9 mouse cellular contexts compared by ENCODE assay signal in the genomic region with DNA sequence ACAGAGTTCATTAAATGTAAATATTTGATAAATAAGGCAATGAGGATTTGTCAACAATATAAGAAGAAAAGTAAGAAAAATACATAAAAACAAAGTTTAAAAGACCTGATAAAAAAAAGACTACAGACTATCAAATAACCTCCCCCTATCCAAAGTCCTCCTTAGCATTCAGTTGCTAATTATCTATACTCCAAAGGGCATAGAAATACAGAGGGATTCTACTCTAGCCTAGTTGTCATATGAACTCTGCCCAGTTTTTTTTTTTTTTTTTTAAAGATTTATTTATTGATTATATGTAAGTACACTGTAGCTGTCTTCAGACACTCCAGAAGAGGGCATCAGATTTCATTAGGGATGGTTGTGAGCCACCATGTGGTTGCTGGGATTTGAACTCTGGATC. TPM values are rescaled to one million over a fixed set of nuclear protein-coding genes. Genes with fewer than 3 reads are reported as not detected.
DNase-seq lines count a peak whose midpoint lies in the region; ATAC-seq and TF ChIP-seq lines count a peak whose summit lies in the region.
"Not testable (repeated sequence)": the region's sequence is repeated elsewhere in the genome, so short reads cannot be mapped to it uniquely, and the experiment has no call there.
"Had no signal": no experiment of that assay in that cellular context is flagged by ENCODE, and none has a peak within 500 bp of the region (broad histone marks: within the 10 kb centered on the region; RNA-seq: fewer than 3 reads in every experiment).

No protein-coding gene starts in this region.

- H3K27me3 ChIP-seq in embryonic facial prominence, embryonic 11.5 days (ENCODE audit: control insufficient read depth, insufficient read depth, low read length); forebrain, embryonic 14.5 days (replicated peaks; ENCODE audit: control insufficient read depth, insufficient read depth, low read length); heart, embryonic 15.5 days; intestine, embryonic 14.5 days (replicated peaks; ENCODE audit: control insufficient read depth, insufficient read depth, low read length); limb, embryonic 11.5 days (ENCODE audit: control insufficient read depth, insufficient read depth, low read length); liver, postnatal 0 days (ENCODE audit: insufficient read depth, low read length); midbrain, embryonic 14.5 days (ENCODE audit: control insufficient read depth, insufficient read depth, low read length); stomach, embryonic 15.5 days (replicated peaks): not testable (repeated sequence)

- not testable (repeated sequence) for H3K36me3 ChIP-seq in embryonic facial prominence, embryonic 11.5 days (replicated peaks; ENCODE audit: control insufficient read depth, insufficient read depth, low read depth, low read length); forebrain, embryonic 14.5 days (ENCODE audit: control insufficient read depth, insufficient read depth, low read length); heart, embryonic 15.5 days; intestine, embryonic 14.5 days (ENCODE audit: control insufficient read depth, insufficient read depth, low read length); limb, embryonic 11.5 days (ENCODE audit: control insufficient read depth, insufficient read depth, low read length); liver, postnatal 0 days (replicated peaks; ENCODE audit: insufficient read depth, low read length); midbrain, embryonic 14.5 days (ENCODE audit: control insufficient read depth, insufficient read depth, low read length); stomach, embryonic 15.5 days

- TF ChIP-seq EP300 in liver, postnatal 0 days (IDR thresholded peaks at IDR 0.05; ENCODE audit: low read depth): not testable (repeated sequence)

- not testable (repeated sequence) for H3K27ac ChIP-seq in embryonic facial prominence, embryonic 11.5 days (replicated peaks; ENCODE audit: low read depth, low read length); forebrain, embryonic 14.5 days (ENCODE audit: low read depth, low read length); heart, embryonic 15.5 days; intestine, embryonic 14.5 days (ENCODE audit: low read depth); limb, embryonic 11.5 days (replicated peaks; ENCODE audit: low read depth, low read length); stomach, embryonic 15.5 days
- peak overlapping the region; percentile 52 for H3K27ac ChIP-seq in liver, postnatal 0 days (ENCODE audit: low read depth)
- H3K27ac ChIP-seq in midbrain, embryonic 14.5 days (replicated peaks; ENCODE audit: low read depth, low read length): peak overlapping the region; percentile 78; the same call in 1 of the 2 replicates

- H3K4me3 ChIP-seq in embryonic facial prominence, embryonic 11.5 days (ENCODE audit: low read depth, low read length): peak overlapping the region; percentile 88
- H3K4me3 ChIP-seq in forebrain, embryonic 14.5 days (ENCODE audit: low read depth, low read length): peak overlapping the region; percentile 93
- H3K4me3 ChIP-seq in heart, embryonic 15.5 days: peak overlapping the region; percentile 73
- peak overlapping the region; percentile 85 for H3K4me3 ChIP-seq in intestine, embryonic 14.5 days (ENCODE audit: low read depth, low read length)
- peak overlapping the region; percentile 97; the same call in 1 of the 2 replicates for H3K4me3 ChIP-seq in limb, embryonic 11.5 days (ENCODE audit: low read depth, low read length)
- H3K4me3 ChIP-seq in liver, postnatal 0 days (ENCODE audit: low read depth, low read length): peak overlapping the region; percentile 92
- peak overlapping the region; percentile 73 for H3K4me3 ChIP-seq in midbrain, embryonic 14.5 days (replicated peaks; ENCODE audit: low read depth, low read length)
- H3K4me3 ChIP-seq in stomach, embryonic 15.5 days (replicated peaks): peak overlapping the region; percentile 89; the same call in 1 of the 2 replicates

- not testable (repeated sequence) for DNase-seq in embryonic facial prominence, embryonic 11.5 days (ENCODE audit: low spot score); forebrain, embryonic 14.5 days (ENCODE audit: low spot score); intestine, embryonic 14.5 days (ENCODE audit: low spot score); limb, embryonic 11.5 days (ENCODE audit: low spot score); liver, postnatal 0 days; midbrain, embryonic 14.5 days

- not testable (repeated sequence) for H3K9me3 ChIP-seq in embryonic facial prominence, embryonic 11.5 days (replicated peaks; ENCODE audit: control insufficient read depth, low read length); forebrain, embryonic 14.5 days (replicated peaks; ENCODE audit: control insufficient read depth, low read length); heart, embryonic 15.5 days (replicated peaks); intestine, embryonic 14.5 days (ENCODE audit: control insufficient read depth, low read length); limb, embryonic 11.5 days (ENCODE audit: control insufficient read depth, low read length); liver, postnatal 0 days (ENCODE audit: low read length); midbrain, embryonic 14.5 days (ENCODE audit: control insufficient read depth, low read length); stomach, embryonic 15.5 days

- ATAC-seq in embryonic facial prominence, embryonic 11.5 days (replicated peaks; ENCODE audit: insufficient number of reproducible peaks, low FRiP score, low TSS enrichment, low read depth); forebrain, embryonic 14.5 days; heart, embryonic 15.5 days (replicated peaks; ENCODE audit: insufficient number of reproducible peaks, insufficient read depth, low FRiP score, low read depth); intestine, embryonic 14.5 days (replicated peaks; ENCODE audit: low FRiP score, low TSS enrichment, low read depth); limb, embryonic 11.5 days (ENCODE audit: insufficient number of reproducible peaks, low FRiP score, low TSS enrichment, low read depth); liver, postnatal 0 days; midbrain, embryonic 14.5 days (ENCODE audit: low FRiP score, low TSS enrichment); stomach, embryonic 15.5 days (ENCODE audit: insufficient read depth, low FRiP score, low read depth): not testable (repeated sequence)

- not testable (repeated sequence) for TF ChIP-seq CTCF in liver, postnatal 0 days (IDR thresholded peaks at IDR 0.05; ENCODE audit: low read depth)

- H3K9ac ChIP-seq in embryonic facial prominence, embryonic 11.5 days (replicated peaks; ENCODE audit: low read length); heart, embryonic 15.5 days; limb, embryonic 11.5 days (ENCODE audit: low read length); midbrain, embryonic 14.5 days (replicated peaks; ENCODE audit: low read length); stomach, embryonic 15.5 days: not testable (repeated sequence)
- H3K9ac ChIP-seq in forebrain, embryonic 14.5 days (ENCODE audit: low read length): 0 out of 2 replicates have a peak overlapping the region, but pooled peaks have one; percentile 52
- H3K9ac ChIP-seq in intestine, embryonic 14.5 days (ENCODE audit: low read length): peak overlapping the region; percentile 43; the same call in 1 of the 2 replicates
- peak overlapping the region; percentile 57; the same call in 1 of the 2 replicates for H3K9ac ChIP-seq in liver, postnatal 0 days (replicated peaks)

- H3K4me2 ChIP-seq in embryonic facial prominence, embryonic 11.5 days (ENCODE audit: low read depth, low read length): not testable (repeated sequence)
- H3K4me2 ChIP-seq in forebrain, embryonic 14.5 days (ENCODE audit: low read length): peak overlapping the region; percentile 52
- H3K4me2 ChIP-seq in heart, embryonic 15.5 days: peak overlapping the region; percentile 63
- H3K4me2 ChIP-seq in intestine, embryonic 14.5 days (ENCODE audit: low read length): peak overlapping the region; percentile 84
- peak overlapping the region; percentile 39; the same call in 1 of the 2 replicates for H3K4me2 ChIP-seq in limb, embryonic 11.5 days (ENCODE audit: low read depth, severe bottlenecking)
- peak overlapping the region; percentile 79 for H3K4me2 ChIP-seq in liver, postnatal 0 days (ENCODE audit: low read depth, low read length)
- H3K4me2 ChIP-seq in midbrain, embryonic 14.5 days (ENCODE audit: low read length): peak overlapping the region; percentile 67
- H3K4me2 ChIP-seq in stomach, embryonic 15.5 days: peak overlapping the region; percentile 70

- H3K4me1 ChIP-seq in embryonic facial prominence, embryonic 11.5 days (ENCODE audit: control insufficient read depth, insufficient read depth, low read length); stomach, embryonic 15.5 days: not testable (repeated sequence)
- peaks cover 15% of the 10 kb centered on the region for H3K4me1 ChIP-seq in forebrain, embryonic 14.5 days (ENCODE audit: control insufficient read depth, insufficient read depth, low read length)
- peaks cover 24% of the 10 kb centered on the region for H3K4me1 ChIP-seq in heart, embryonic 15.5 days (replicated peaks)
- H3K4me1 ChIP-seq in intestine, embryonic 14.5 days (replicated peaks; ENCODE audit: control insufficient read depth, insufficient read depth, low read length): peaks cover 16% of the 10 kb centered on the region
- peaks cover 11% of the 10 kb centered on the region for H3K4me1 ChIP-seq in limb, embryonic 11.5 days (ENCODE audit: control insufficient read depth, insufficient read depth, low read length)
- peaks cover 18% of the 10 kb centered on the region for H3K4me1 ChIP-seq in liver, postnatal 0 days (ENCODE audit: insufficient read depth)
- peaks cover 17% of the 10 kb centered on the region for H3K4me1 ChIP-seq in midbrain, embryonic 14.5 days (ENCODE audit: control insufficient read depth, insufficient read depth, low read length)

RNA-seq across cellular contexts. Expression of a gene that starts 0.6 kb away (rescaled TPM):
- polyA plus RNA-seq in embryonic facial prominence, embryonic 11.5 days (2014; fragmentation: Nextera tagmentation; extraction: Ambion mirVana): 15.4 and 16.1 TPM in 2 replicates
- polyA plus RNA-seq in forebrain, embryonic 14.5 days (2014; fragmentation: Nextera tagmentation; extraction: Ambion mirVana): 14.2 and 16.4 TPM in 2 replicates
- 14.1 and 16.5 TPM in 2 replicates for polyA plus RNA-seq in heart, embryonic 15.5 days (2015; fragmentation: Nextera tagmentation; extraction: Ambion mirVana)
- polyA plus RNA-seq in intestine, embryonic 14.5 days (2014; fragmentation: Nextera tagmentation; extraction: Ambion mirVana): 12.5 and 16.0 TPM in 2 replicates
- polyA plus RNA-seq in limb, embryonic 11.5 days (2014; fragmentation: Nextera tagmentation; extraction: Ambion mirVana): 15.4 and 17.3 TPM in 2 replicates
- 6.4 and 7.1 TPM in 2 replicates for polyA plus RNA-seq in liver, postnatal 0 days (2015; fragmentation: Nextera tagmentation; extraction: Ambion mirVana)
- 15.0 and 15.4 TPM in 2 replicates for polyA plus RNA-seq in midbrain, embryonic 14.5 days (2014; fragmentation: Nextera tagmentation; extraction: Ambion mirVana)
- polyA plus RNA-seq in stomach, embryonic 15.5 days (2015; fragmentation: Nextera tagmentation; extraction: Ambion mirVana): 17.0 and 17.5 TPM in 2 replicates

RNA-seq across cellular contexts. Expression of a gene that starts 3.5 kb away (rescaled TPM):
- 229 and 232 TPM in 2 replicates for polyA plus RNA-seq in embryonic facial prominence, embryonic 11.5 days (2014; fragmentation: Nextera tagmentation; extraction: Ambion mirVana)
- polyA plus RNA-seq in forebrain, embryonic 14.5 days (2014; fragmentation: Nextera tagmentation; extraction: Ambion mirVana): 225 and 235 TPM in 2 replicates
- 79.5 and 99.3 TPM in 2 replicates for polyA plus RNA-seq in heart, embryonic 15.5 days (2015; fragmentation: Nextera tagmentation; extraction: Ambion mirVana)
- polyA plus RNA-seq in intestine, embryonic 14.5 days (2014; fragmentation: Nextera tagmentation; extraction: Ambion mirVana): 143 and 149 TPM in 2 replicates
- polyA plus RNA-seq in limb, embryonic 11.5 days (2014; fragmentation: Nextera tagmentation; extraction: Ambion mirVana): 254 and 281 TPM in 2 replicates
- polyA plus RNA-seq in liver, postnatal 0 days (2015; fragmentation: Nextera tagmentation; extraction: Ambion mirVana): 27.4 and 27.9 TPM in 2 replicates
- polyA plus RNA-seq in midbrain, embryonic 14.5 days (2014; fragmentation: Nextera tagmentation; extraction: Ambion mirVana): 194 and 204 TPM in 2 replicates
- polyA plus RNA-seq in stomach, embryonic 15.5 days (2015; fragmentation: Nextera tagmentation; extraction: Ambion mirVana): 119 and 124 TPM in 2 replicates

RNA-seq across cellular contexts. Expression of a gene that starts 17.0 kb away (rescaled TPM):
- polyA plus RNA-seq in embryonic facial prominence, embryonic 11.5 days (2014; fragmentation: Nextera tagmentation; extraction: Ambion mirVana): 0.28 and 0.42 TPM in 2 replicates
- 0.55 and 0.83 TPM in 2 replicates for polyA plus RNA-seq in forebrain, embryonic 14.5 days (2014; fragmentation: Nextera tagmentation; extraction: Ambion mirVana)
- polyA plus RNA-seq in heart, embryonic 15.5 days (2015; fragmentation: Nextera tagmentation; extraction: Ambion mirVana): 1.4 and 2.1 TPM in 2 replicates
- 0.91 and 1.7 TPM in 2 replicates for polyA plus RNA-seq in intestine, embryonic 14.5 days (2014; fragmentation: Nextera tagmentation; extraction: Ambion mirVana)
- 0.72 and 0.88 TPM in 2 replicates for polyA plus RNA-seq in limb, embryonic 11.5 days (2014; fragmentation: Nextera tagmentation; extraction: Ambion mirVana)
- polyA plus RNA-seq in liver, postnatal 0 days (2015; fragmentation: Nextera tagmentation; extraction: Ambion mirVana): 0.19 and 1.5 TPM in 2 replicates
- polyA plus RNA-seq in midbrain, embryonic 14.5 days (2014; fragmentation: Nextera tagmentation; extraction: Ambion mirVana): 0.47 and 0.49 TPM in 2 replicates
- polyA plus RNA-seq in stomach, embryonic 15.5 days (2015; fragmentation: Nextera tagmentation; extraction: Ambion mirVana): 1.6 and 1.7 TPM in 2 replicates
- polyA plus RNA-seq: liver, adult 2 months had no signal

RNA-seq across cellular contexts. Expression of a gene that starts 26.5 kb away (rescaled TPM):
- polyA plus RNA-seq in embryonic facial prominence, embryonic 11.5 days (2014; fragmentation: Nextera tagmentation; extraction: Ambion mirVana): 71.8 and 84.0 TPM in 2 replicates
- polyA plus RNA-seq in forebrain, embryonic 14.5 days (2014; fragmentation: Nextera tagmentation; extraction: Ambion mirVana): 99.6 and 107 TPM in 2 replicates
- polyA plus RNA-seq in heart, embryonic 15.5 days (2015; fragmentation: Nextera tagmentation; extraction: Ambion mirVana): 51.0 and 54.2 TPM in 2 replicates
- polyA plus RNA-seq in intestine, embryonic 14.5 days (2014; fragmentation: Nextera tagmentation; extraction: Ambion mirVana): 70.3 and 72.9 TPM in 2 replicates
- 67.7 and 76.8 TPM in 2 replicates for polyA plus RNA-seq in limb, embryonic 11.5 days (2014; fragmentation: Nextera tagmentation; extraction: Ambion mirVana)
- 19.3 and 23.7 TPM in 2 replicates for polyA plus RNA-seq in liver, postnatal 0 days (2015; fragmentation: Nextera tagmentation; extraction: Ambion mirVana)
- polyA plus RNA-seq in midbrain, embryonic 14.5 days (2014; fragmentation: Nextera tagmentation; extraction: Ambion mirVana): 86.6 and 102 TPM in 2 replicates
- 59.1 and 62.7 TPM in 2 replicates for polyA plus RNA-seq in stomach, embryonic 15.5 days (2015; fragmentation: Nextera tagmentation; extraction: Ambion mirVana)

RNA-seq across cellular contexts. Expression of a gene that starts 26.6 kb away (rescaled TPM):
- 13.2 and 15.1 TPM in 2 replicates for polyA plus RNA-seq in embryonic facial prominence, embryonic 11.5 days (2014; fragmentation: Nextera tagmentation; extraction: Ambion mirVana)
- polyA plus RNA-seq in forebrain, embryonic 14.5 days (2014; fragmentation: Nextera tagmentation; extraction: Ambion mirVana): 31.4 and 31.8 TPM in 2 replicates
- polyA plus RNA-seq in heart, embryonic 15.5 days (2015; fragmentation: Nextera tagmentation; extraction: Ambion mirVana): 9.4 and 10.4 TPM in 2 replicates
- polyA plus RNA-seq in intestine, embryonic 14.5 days (2014; fragmentation: Nextera tagmentation; extraction: Ambion mirVana): 8.0 and 10.1 TPM in 2 replicates
- 12.8 and 13.3 TPM in 2 replicates for polyA plus RNA-seq in limb, embryonic 11.5 days (2014; fragmentation: Nextera tagmentation; extraction: Ambion mirVana)
- polyA plus RNA-seq in liver, postnatal 0 days (2015; fragmentation: Nextera tagmentation; extraction: Ambion mirVana): 6.7 and 7.0 TPM in 2 replicates
- polyA plus RNA-seq in midbrain, embryonic 14.5 days (2014; fragmentation: Nextera tagmentation; extraction: Ambion mirVana): 31.7 and 34.7 TPM in 2 replicates
- polyA plus RNA-seq in stomach, embryonic 15.5 days (2015; fragmentation: Nextera tagmentation; extraction: Ambion mirVana): 11.6 and 11.7 TPM in 2 replicates
